9 mouse cellular contexts compared by ENCODE assay signal in genomic region chr7:132284048-132284737, GRCm38 (mm10). TPM values are rescaled to one million over a fixed set of nuclear protein-coding genes. Genes with fewer than 3 reads are reported as not detected.
DNase-seq lines count a peak whose midpoint lies in the region; ATAC-seq and TF ChIP-seq lines count a peak whose summit lies in the region.
"Had no signal": no experiment of that assay in that cellular context is flagged by ENCODE, and none has a peak within 500 bp of the region (broad histone marks: within the 10 kb centered on the region; RNA-seq: fewer than 3 reads in every experiment).

No protein-coding gene starts in this region.

- peak overlapping the region; percentile 58 for H3K27ac ChIP-seq in lung, embryonic 15.5 days
- H3K27ac ChIP-seq in forebrain, embryonic 11.5 days (ENCODE audit: low read depth, low read length): peak overlapping the region; percentile 60
- peak overlapping the region; percentile 4; the same call in 1 of the 2 replicates for H3K27ac ChIP-seq in hindbrain, postnatal 0 days
- peak overlapping the region; percentile 70 for H3K27ac ChIP-seq in neural tube, embryonic 14.5 days (ENCODE audit: low read depth, low read length)

- no peak overlapping the region for H3K4me3 ChIP-seq in lung, embryonic 15.5 days
- H3K4me3 ChIP-seq in forebrain, embryonic 11.5 days (ENCODE audit: low read depth, low read length): no peak overlapping the region
- no peak overlapping the region for H3K4me3 ChIP-seq in hindbrain, postnatal 0 days (ENCODE audit: low read length)
- no peak overlapping the region for H3K4me3 ChIP-seq in neural tube, embryonic 14.5 days (ENCODE audit: low read depth, low read length)

- no peak for TF ChIP-seq CTCF in hindbrain, postnatal 0 days (IDR thresholded peaks at IDR 0.05; ENCODE audit: low read depth)

- H3K4me2 ChIP-seq in lung, embryonic 15.5 days: no peak overlapping the region
- H3K4me2 ChIP-seq in forebrain, embryonic 11.5 days (ENCODE audit: low read depth, low read length, severe bottlenecking): no peak overlapping the region
- H3K4me2 ChIP-seq in hindbrain, postnatal 0 days (ENCODE audit: low read depth, low read length): no peak overlapping the region
- no peak overlapping the region for H3K4me2 ChIP-seq in neural tube, embryonic 14.5 days (ENCODE audit: low read depth, low read length)

- ATAC-seq in lung, embryonic 15.5 days (ENCODE audit: borderline replicate concordance, extremely low read depth, low FRiP score, low TSS enrichment): no peak
- peak; percentile 66; the same call in 1 of the 2 replicates for ATAC-seq in forebrain, embryonic 11.5 days (replicated peaks; ENCODE audit: low FRiP score)
- no peak for ATAC-seq in hindbrain, postnatal 0 days
- ATAC-seq in neural tube, embryonic 14.5 days (ENCODE audit: low read depth): 0 out of 2 replicates have a peak, but pooled peaks have one; percentile 26

- H3K4me1 ChIP-seq in lung, embryonic 15.5 days: peaks cover 66% of the 10 kb centered on the region
- peaks cover 20% of the 10 kb centered on the region for H3K4me1 ChIP-seq in forebrain, embryonic 11.5 days (replicated peaks; ENCODE audit: control insufficient read depth, insufficient read depth, low read length)
- peaks cover 24% of the 10 kb centered on the region for H3K4me1 ChIP-seq in hindbrain, postnatal 0 days (ENCODE audit: insufficient read depth, low read length)
- H3K4me1 ChIP-seq in neural tube, embryonic 14.5 days (ENCODE audit: control insufficient read depth, insufficient read depth, low read length): peaks cover 27% of the 10 kb centered on the region

- 53% methylated on average over 7 of the region's 7 CpGs for WGBS in lung, embryonic 15.5 days
- WGBS in forebrain, embryonic 11.5 days: 61% methylated on average over 7 of the region's 7 CpGs
- 37% methylated on average over 7 of the region's 7 CpGs for WGBS in hindbrain, postnatal 0 days
- 31% methylated on average over 7 of the region's 7 CpGs for WGBS in neural tube, embryonic 14.5 days

- no peaks in the 10 kb centered on the region for H3K36me3 ChIP-seq in lung, embryonic 15.5 days
- no peaks in the 10 kb centered on the region for H3K36me3 ChIP-seq in forebrain, embryonic 11.5 days (ENCODE audit: control insufficient read depth, insufficient read depth, low read length)
- no peaks in the 10 kb centered on the region for H3K36me3 ChIP-seq in hindbrain, postnatal 0 days (ENCODE audit: insufficient read depth, low read length)
- no peaks in the 10 kb centered on the region for H3K36me3 ChIP-seq in neural tube, embryonic 14.5 days (ENCODE audit: control insufficient read depth, insufficient read depth, low read length)

- no peaks in the 10 kb centered on the region for H3K9me3 ChIP-seq in lung, embryonic 15.5 days
- no peaks in the 10 kb centered on the region for H3K9me3 ChIP-seq in forebrain, embryonic 11.5 days (ENCODE audit: control insufficient read depth, low read length)
- H3K9me3 ChIP-seq in hindbrain, postnatal 0 days (ENCODE audit: low read length): no peaks in the 10 kb centered on the region
- H3K9me3 ChIP-seq in neural tube, embryonic 14.5 days (ENCODE audit: control insufficient read depth, low read length): no peaks in the 10 kb centered on the region

- no peaks in the 10 kb centered on the region for H3K27me3 ChIP-seq in lung, embryonic 15.5 days
- H3K27me3 ChIP-seq in forebrain, embryonic 11.5 days (ENCODE audit: control insufficient read depth, insufficient read depth, low read length): no peaks in the 10 kb centered on the region
- no peaks in the 10 kb centered on the region for H3K27me3 ChIP-seq in hindbrain, postnatal 0 days (ENCODE audit: insufficient read depth, low read length)
- H3K27me3 ChIP-seq in neural tube, embryonic 14.5 days (ENCODE audit: control insufficient read depth, insufficient read depth, low read length): no peaks in the 10 kb centered on the region

- no peak for DNase-seq in lung, postnatal 36 days
- no peak for DNase-seq in forebrain, embryonic 11.5 days (ENCODE audit: low spot score)
- no peak for DNase-seq in hindbrain, postnatal 0 days (ENCODE audit: low spot score)
- no peak for DNase-seq in cerebellum, adult 9-11 months
- DNase-seq in cerebellum, adult 9-10 months: no peak
- DNase-seq in spleen, postnatal 36 days (ENCODE audit: low spot score in 2 of 2): no peak
- DNase-seq: kidney, adult 2 months had no signal

- H3K9ac ChIP-seq in lung, embryonic 15.5 days: no peak overlapping the region
- peak overlapping the region; percentile 39; the same call in 1 of the 2 replicates for H3K9ac ChIP-seq in forebrain, embryonic 11.5 days (ENCODE audit: low read length)
- H3K9ac ChIP-seq in hindbrain, postnatal 0 days (replicated peaks; ENCODE audit: low read length): no peak overlapping the region
- H3K9ac ChIP-seq in neural tube, embryonic 14.5 days (replicated peaks; ENCODE audit: low read depth, low read length): no peak overlapping the region

RNA-seq across cellular contexts. Expression of gene Chst15, which starts 32.8 kb away (rescaled TPM):
- polyA plus RNA-seq in lung, embryonic 15.5 days (2015; fragmentation: Nextera tagmentation; extraction: Ambion mirVana): 17.8 and 20.3 TPM in 2 replicates
- 10.9 and 13.1 TPM in 2 replicates for polyA plus RNA-seq in forebrain, embryonic 11.5 days (2014; fragmentation: Nextera tagmentation; extraction: Ambion mirVana)
- 32.6 and 34.1 TPM in 2 replicates for total RNA-seq in hindbrain, postnatal 0 days (2014; rRNA removed)
- 16.2 and 16.7 TPM in 2 replicates for polyA plus RNA-seq in hindbrain, postnatal 0 days (2015; fragmentation: Nextera tagmentation; extraction: Ambion mirVana)
- polyA plus RNA-seq in neural tube, embryonic 14.5 days (2014; fragmentation: Nextera tagmentation; extraction: Ambion mirVana): 16.7 and 20.7 TPM in 2 replicates

Comparison
In these comparisons a context has a peak if more than half of its experiments do, and no peak if none do; other contexts are left out.
1. ATAC-seq: peak in forebrain, embryonic 11.5 days (single experiment) and neural tube, embryonic 14.5 days (single experiment); none in lung, embryonic 15.5 days (single experiment) and hindbrain, postnatal 0 days (single experiment).
2. H3K27ac ChIP-seq: peak in every context shown above with its lines; median percentile 70 in neural tube, embryonic 14.5 days; 60 in forebrain, embryonic 11.5 days; 58 in lung, embryonic 15.5 days; 4 in hindbrain, postnatal 0 days.